Mouse (Mus musculus) kidney, postnatal 14 days (tissue): ENCODE measurements around the gene Men1.
"Not testable (repeated sequence)": the region's sequence is repeated elsewhere in the genome, so short reads cannot be mapped to it uniquely, and the experiment has no call there.

Experiments used
- DNase-seq: peaks from one replicate; pipeline ENCODE4 v3.0.0; 2022; ENCODE audit warnings: mixed read lengths

Gene Men1

DNA sequence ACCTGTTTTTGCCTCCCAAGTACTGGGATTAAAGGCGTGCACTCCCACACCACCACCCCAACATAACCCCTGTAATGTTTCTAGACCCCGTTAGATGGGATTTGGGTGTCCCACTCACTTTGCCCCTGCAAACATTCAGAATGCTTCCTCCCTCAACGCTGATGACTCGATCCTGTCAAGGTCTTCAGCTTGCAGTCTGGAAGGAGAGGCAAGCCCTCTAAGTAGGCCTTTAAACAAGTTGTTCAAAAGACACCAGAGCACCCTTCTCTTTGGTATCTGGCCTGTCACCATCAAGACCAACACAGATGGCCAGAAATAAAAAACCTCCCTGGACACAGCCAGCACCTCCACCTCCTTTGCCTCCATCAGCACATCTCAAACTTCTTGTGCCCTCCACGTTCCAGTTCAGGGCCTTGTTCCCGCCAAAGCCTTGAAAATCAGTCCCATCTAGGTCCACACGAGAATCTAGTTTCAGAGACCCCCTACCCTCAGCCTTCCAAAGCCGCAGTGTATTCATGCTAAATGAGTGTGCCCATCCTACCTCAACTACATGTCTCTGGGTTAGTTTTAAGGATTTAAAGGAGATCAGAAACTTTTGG, 29.2 kb upstream of the Men1 start:
- DNase-seq, result no peak

DNA sequence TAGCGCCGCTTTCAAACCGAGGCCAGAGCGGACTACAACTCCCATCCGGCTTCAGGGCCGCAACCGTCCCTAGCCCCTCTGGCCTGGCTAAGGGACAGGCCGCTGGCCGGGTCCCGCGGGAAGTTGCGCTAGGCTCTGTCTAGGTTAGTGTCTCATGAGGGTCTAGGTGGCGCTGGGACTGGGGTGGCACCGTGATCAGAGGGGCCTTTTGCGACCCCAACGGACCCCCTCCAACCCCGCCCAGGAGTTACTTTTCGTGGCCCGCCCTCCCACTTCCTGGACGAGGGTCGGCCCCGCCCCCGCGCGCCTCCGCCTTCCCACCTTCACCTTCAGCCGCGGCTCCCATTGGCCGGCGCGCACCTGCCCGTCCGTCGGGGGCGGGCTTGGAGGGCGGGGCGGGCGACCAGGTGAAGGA, 28.6 kb upstream of the Men1 start, which contains the start of gene Cdc42bpg:
TSS of gene Cdc42bpg (plus strand) at position 320 of the 415 bp plus-strand sequence.
- peak; percentile 96 for DNase-seq

GRCm38 (mm10) chr19:6306586-6306985, 28.2 kb upstream of the Men1 start:
- DNase-seq, result peak; percentile 89

GRCm38 (mm10) chr19:6307733-6308531, 26.8 kb upstream of the Men1 start:
- DNase-seq, result no peak

GRCm38 (mm10) chr19:6310181-6310580, 24.6 kb upstream of the Men1 start:
- no peak for DNase-seq

GRCm38 (mm10) chr19:6311783-6312182, 23.0 kb upstream of the Men1 start:
- not testable (repeated sequence) for DNase-seq

GRCm38 (mm10) chr19:6313796-6314195, 21.0 kb upstream of the Men1 start:
- DNase-seq, result no peak

DNA sequence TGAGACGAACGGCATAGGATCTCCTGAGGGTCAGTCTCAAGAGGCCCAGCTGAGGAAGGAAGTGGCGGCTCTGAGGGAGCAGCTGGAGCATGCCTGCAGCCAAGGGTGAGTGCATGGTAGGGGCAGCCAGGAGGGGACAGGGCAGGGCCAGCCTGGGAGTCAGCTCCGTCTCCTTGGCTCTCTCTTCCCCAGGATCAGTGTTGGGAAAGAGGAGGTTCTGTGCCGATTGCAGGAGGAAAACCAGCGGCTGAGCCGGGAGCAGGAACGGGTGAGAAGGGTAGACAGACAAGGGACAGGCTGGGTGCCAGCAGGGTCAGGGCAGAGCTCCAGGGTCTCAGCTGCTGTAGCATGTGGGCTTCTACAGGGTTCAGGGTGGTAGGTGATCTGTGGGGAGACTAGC, 20.3 kb upstream of the Men1 start:
- no peak for DNase-seq

DNA sequence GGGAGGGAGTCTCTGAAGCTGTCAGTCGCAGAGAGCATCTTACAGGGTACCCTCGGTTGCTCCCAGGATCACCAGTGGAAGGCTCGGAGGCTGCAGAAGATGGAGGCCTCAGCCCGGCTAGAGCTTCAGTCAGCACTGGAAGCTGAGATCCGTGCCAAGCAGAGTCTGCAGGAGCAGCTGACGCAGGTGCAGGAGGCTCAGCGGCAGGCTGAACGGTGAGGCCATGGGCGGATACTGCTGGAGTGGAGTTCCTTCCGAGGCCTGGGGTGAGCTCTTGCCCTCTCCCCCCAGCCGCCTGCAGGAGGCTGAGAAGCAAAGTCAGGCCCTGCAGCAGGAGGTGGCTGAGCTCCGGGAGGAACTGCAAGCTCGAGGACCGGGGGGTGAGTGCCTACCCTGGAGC, 19.2 kb upstream of the Men1 start:
- DNase-seq, result no peak

- no peak for DNase-seq
These were observed 16.6 kb upstream of the Men1 start for GRCm38 (mm10) chr19:6318145-6318544.

- DNase-seq, result no peak
These were observed 13.4 kb upstream of the Men1 start for GRCm38 (mm10) chr19:6321358-6321757.

DNA sequence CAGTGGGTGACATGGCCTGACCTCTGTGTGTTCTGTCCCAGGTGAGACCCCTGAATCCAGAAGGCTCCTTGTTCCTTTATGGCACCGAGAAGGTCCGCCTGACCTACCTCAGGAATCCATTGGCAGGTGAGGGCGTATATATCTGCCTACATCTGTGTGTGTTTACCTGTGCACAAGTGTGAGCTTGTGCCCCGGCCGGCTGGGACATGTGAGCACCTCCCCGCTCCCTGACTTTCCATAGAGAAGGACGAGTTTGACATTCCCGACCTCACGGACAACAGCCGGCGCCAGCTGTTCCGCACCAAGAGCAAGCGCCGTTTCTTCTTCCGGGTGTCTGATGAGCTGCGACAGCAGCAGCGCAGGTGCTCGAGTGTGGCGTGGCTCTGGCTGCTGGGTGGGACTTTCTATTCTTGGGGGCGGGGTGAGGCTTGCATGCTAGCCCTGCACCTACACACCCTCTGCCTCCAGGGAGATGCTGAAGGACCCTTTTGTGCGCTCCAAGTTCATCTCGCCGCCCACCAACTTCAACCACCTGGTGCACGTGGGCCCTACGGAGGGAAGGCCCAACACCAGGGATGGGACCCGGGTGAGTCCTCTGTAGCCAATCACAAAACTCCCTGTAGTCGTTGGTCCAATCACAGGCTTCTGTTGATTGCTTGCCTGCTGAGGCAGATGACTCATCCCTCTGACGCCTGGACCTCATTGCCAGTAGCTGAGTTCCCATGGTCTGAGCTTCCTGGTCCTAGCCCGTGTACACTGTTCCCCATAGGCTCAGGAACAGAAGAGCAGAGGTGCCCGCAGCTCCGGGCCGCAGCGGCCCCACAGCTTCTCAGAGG, 12.8 kb upstream of the Men1 start:
- DNase-seq, result no peak

- no peak for DNase-seq
These were observed 10.0 kb upstream of the Men1 start for GRCm38 (mm10) chr19:6324751-6325150.

DNA sequence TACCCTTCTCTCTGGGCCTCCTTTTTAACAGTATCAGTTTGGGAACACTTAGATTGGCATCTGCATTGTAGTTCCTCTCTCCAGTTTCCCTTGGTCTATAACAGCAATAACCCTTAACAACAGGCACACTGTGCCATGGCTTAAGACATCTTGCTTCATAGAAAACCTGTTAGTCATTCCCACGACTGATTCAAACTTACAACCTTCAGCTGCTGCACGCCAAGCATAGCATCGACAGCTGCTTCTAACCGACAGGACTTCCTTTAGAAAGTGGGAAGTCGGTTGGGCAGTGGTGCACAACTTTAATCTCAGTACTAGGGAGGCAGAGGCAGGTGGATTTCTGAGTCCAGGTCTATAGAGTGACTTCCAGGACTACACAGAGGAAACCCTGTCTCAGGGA, 3.6 kb upstream of the Men1 start:
- no peak for DNase-seq

GRCm38 (mm10) chr19:6331719-6332516, 2.9 kb upstream of the Men1 start:
- peak; percentile 54 for DNase-seq

DNA sequence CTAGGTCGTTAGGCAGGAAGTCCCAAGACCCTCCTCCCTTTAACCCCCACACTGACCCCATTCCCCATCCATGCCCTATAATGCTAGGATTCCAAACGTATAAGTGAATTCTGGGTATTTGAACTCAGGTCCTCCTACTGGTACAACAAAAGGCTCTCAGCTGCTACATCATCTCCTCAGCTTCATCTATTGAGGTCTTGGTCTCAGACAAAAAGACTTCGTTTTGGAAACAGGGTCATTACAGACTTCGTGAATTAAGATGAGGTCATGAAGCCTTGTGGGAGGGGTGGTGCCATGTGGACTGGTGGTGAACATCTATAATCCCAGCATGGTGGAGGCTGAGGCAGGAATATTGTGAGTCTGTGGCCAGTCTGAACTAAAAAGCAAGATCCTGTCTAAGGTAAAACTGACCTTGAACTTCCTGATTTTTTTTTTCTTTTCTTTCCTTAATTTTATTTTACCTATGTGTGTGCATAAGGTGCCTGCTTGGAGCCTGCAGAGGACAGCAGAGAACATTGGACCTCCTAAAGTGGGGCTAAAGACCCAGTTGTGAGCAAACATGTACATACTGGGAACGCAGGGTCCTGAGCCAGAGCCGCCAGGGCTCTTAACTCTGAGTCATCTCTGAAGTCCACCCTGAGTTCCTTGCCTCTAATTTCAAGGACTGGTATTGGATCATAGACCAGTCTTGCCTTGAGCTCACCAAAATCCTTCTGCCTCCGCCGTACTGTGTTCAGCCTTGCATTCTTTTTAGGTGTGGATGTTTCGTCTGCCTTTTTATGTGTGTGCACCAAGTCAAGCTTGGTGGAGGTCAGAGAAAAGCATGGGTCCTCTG, 801 bp upstream of the Men1 start:
- DNase-seq, result no peak

GRCm38 (mm10) chr19:6335458-6335827, 664 bp downstream of the Men1 start:
- peak; percentile 36 for DNase-seq

DNA sequence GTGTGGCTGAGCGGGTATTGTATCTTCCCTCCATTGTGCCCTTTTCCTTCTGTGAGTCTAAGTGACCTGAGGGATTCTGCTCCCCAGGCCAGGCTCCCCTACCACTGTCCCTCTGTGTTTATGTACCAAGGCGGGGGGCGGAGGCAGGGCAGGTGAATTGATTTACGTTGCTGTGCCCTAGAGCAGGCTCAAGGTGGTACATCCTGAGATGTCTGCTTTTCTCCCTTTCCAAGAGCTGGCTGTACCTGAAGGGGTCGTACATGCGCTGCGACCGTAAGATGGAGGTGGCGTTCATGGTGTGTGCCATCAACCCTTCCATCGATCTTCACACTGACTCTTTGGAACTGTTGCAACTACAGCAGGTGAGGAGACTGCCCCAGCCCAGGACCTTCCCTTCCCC, 2.1 kb downstream of the Men1 start:
- DNase-seq, result no peak

DNA sequence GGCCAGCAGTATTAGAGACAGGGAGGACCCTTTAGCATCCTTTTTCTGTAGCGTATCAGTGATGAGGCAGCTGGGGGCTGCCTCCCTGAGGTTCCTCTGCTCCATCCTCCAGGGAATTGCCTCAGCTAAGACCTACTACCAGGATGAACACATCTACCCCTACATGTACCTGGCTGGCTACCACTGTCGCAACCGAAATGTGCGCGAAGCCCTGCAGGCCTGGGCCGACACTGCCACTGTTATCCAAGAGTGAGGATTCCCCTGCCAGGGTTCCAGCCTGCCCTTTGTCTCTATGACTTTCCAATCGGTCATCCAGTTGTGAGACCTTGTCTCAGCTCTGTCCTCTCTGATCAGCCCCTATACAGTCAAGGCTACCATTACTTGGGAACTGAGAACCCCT, 3.4 kb downstream of the Men1 start:
- no peak for DNase-seq

GRCm38 (mm10) chr19:6338716-6339115, 3.9 kb downstream of the Men1 start:
- DNase-seq, result no peak

DNA sequence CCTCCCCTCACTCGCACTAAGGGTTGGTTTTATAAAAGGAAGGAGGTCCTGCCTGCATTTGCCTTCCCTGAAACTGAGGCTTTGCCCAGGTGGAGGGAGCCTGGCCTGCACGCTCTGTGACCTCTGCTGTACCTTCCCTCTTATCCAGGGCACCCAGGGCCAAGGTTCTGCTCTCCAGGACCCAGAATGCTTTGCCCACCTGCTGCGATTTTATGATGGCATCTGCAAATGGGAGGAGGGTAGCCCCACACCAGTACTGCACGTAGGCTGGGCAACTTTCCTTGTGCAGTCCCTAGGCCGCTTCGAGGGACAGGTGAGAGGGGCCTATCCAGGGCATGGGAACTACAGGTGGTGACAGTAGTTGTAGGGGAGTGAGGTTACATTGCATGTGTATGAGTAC, 4.4 kb downstream of the Men1 start:
- DNase-seq, result no peak
